8 mouse cellular contexts compared by ENCODE assay signal in the genomic region with DNA sequence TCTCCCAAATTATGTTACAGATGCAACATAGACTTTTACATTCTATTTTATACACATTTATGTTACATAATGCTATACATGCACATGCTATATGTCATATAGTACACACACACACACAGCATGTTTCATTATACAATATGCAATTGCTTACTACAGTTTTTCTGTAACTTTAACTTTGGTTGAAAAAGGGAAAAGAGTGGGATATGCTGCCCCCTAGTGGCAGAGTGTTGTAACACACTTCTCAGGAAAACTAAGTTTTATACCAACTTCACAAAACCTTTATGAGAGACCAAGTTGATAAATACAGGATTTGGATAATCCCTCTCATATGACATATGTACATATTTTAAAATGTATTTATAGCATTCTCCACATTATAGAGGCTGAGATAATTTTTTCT. TPM values are rescaled to one million over a fixed set of nuclear protein-coding genes. Genes with fewer than 3 reads are reported as not detected.
DNase-seq lines count a peak whose midpoint lies in the region; ATAC-seq lines count a peak whose summit lies in the region.

No protein-coding gene starts in this region.

- no peaks in the 10 kb centered on the region for H3K27me3 ChIP-seq in kidney, embryonic 14.5 days (ENCODE audit: control insufficient read depth, insufficient read depth, low read length)

- ATAC-seq in kidney, embryonic 14.5 days (ENCODE audit: low FRiP score, low TSS enrichment): 0 out of 2 replicates have a peak, but pooled peaks have one; percentile 24
- ATAC-seq in erythroblast, adult 5-6 weeks (replicated peaks; ENCODE audit: low FRiP score, poor library complexity, severe bottlenecking): no peak

- H3K9me3 ChIP-seq in kidney, embryonic 14.5 days (ENCODE audit: control insufficient read depth, low read length): no peaks in the 10 kb centered on the region

- H3K4me1 ChIP-seq in kidney, embryonic 14.5 days (ENCODE audit: control insufficient read depth, insufficient read depth, low read length): peaks cover 6% of the 10 kb centered on the region; the same call in 1 of the 2 replicates

- no peak overlapping the region for H3K4me2 ChIP-seq in kidney, embryonic 14.5 days (replicated peaks; ENCODE audit: low read depth, low read length)

- no peak overlapping the region for H3K9ac ChIP-seq in kidney, embryonic 14.5 days (ENCODE audit: low read depth, low read length)

- H3K4me3 ChIP-seq in kidney, embryonic 14.5 days (ENCODE audit: low read length): no peak overlapping the region

- no peak overlapping the region for H3K27ac ChIP-seq in kidney, embryonic 14.5 days (ENCODE audit: low read depth, low read length)

- no peaks in the 10 kb centered on the region for H3K36me3 ChIP-seq in kidney, embryonic 14.5 days (ENCODE audit: control insufficient read depth, insufficient read depth, low read length)

- peak; percentile 30 to 79 for DNase-seq in heart, adult 18-20 months
- DNase-seq in heart, adult 11 months: no peak
- peak; percentile 54 for DNase-seq in urinary bladder, postnatal 14 days (ENCODE audit: low spot score)
- DNase-seq in urinary bladder, adult 18-20 months (ENCODE audit: low spot score in 2 of 2): no peak
- DNase-seq in cerebellum, adult 9-11 months: peak; percentile 42
- peak; percentile 61 for DNase-seq in lung, postnatal 36 days

RNA-seq across cellular contexts. Expression of a gene that starts 51.6 kb away (rescaled TPM):
- total RNA-seq in heart, adult 18-20 months (2021): 100 to 1,000 TPM; 249 to 266 TPM
- polyA plus RNA-seq in kidney, embryonic 14.5 days (2014; fragmentation: Nextera tagmentation; extraction: Ambion mirVana): 14.4 and 18.8 TPM in 2 replicates
- not detected in 2 replicates for total RNA-seq in erythroblast, adult 5-6 weeks (2015; ENCODE audit: low replicate concordance)
- 0.09 and 1.5 TPM in 2 replicates for total RNA-seq in erythroblast, adult 5-6 weeks (2017; ENCODE audit: low replicate concordance)

Comparison
In these comparisons a context has a peak if more than half of its experiments do, and no peak if none do; other contexts are left out.
1. DNase-seq: peak in heart, adult 18-20 months (2 of 2), urinary bladder, postnatal 14 days (single experiment), cerebellum, adult 9-11 months (single experiment) and lung, postnatal 36 days (single experiment); none in heart, adult 11 months (single experiment) and urinary bladder, adult 18-20 months (0 of 2).
2. RNA of a gene that starts 51.6 kb away (total RNA-seq): 249 to 266 TPM in heart, adult 18-20 months; 0.09 to 1.5 TPM in erythroblast, adult 5-6 weeks; every median in the first group is over 10 times any median in the second.